Mouse (Mus musculus) midbrain, embryonic 10.5 days (tissue): ENCODE results near the gene Gm1604a. TPM values are rescaled to one million over a fixed set of nuclear protein-coding genes. Genes with fewer than 3 reads are reported as not detected.
"Not testable (repeated sequence)": the region's sequence is repeated elsewhere in the genome, so short reads cannot be mapped to it uniquely, and the experiment has no call there.

Experiments used
- DNase-seq: peaks from one replicate; pipeline ENCODE4 v3.0.0-alpha.2; 2017; ENCODE audit warnings: low spot score
- H3K27ac ChIP-seq: fragments of 300-500 bp; sonication (generic); replicated peaks from 2 replicates; pipeline ENCODE4 v1.5.1; 2016; ENCODE audit warnings: mild to moderate bottlenecking
- H3K27me3 ChIP-seq: fragments of 300-500 bp; sonication (generic); 2 replicates; pipeline ENCODE4 v1.6.1; 2016; ENCODE audit warnings: low read depth, mild to moderate bottlenecking; ENCODE audit not compliant: poor library complexity, severe bottlenecking
- H3K36me3 ChIP-seq: fragments of 300-500 bp; sonication (generic); 2 replicates; pipeline ENCODE4 v1.6.1; 2016; ENCODE audit warnings: mild to moderate bottlenecking, moderate library complexity
- H3K4me1 ChIP-seq: fragments of 300-500 bp; sonication (generic); 2 replicates; pipeline ENCODE4 v1.6.1; 2016
- H3K4me3 ChIP-seq: fragments of 300-500 bp; sonication (generic); 2 replicates; pipeline ENCODE4 v1.5.1; 2016; ENCODE audit warnings: mild to moderate bottlenecking, moderate library complexity
- H3K9me3 ChIP-seq: fragments of 300-500 bp; sonication (generic); replicated peaks from 2 replicates; pipeline ENCODE4 v1.6.1; 2016; ENCODE audit warnings: mild to moderate bottlenecking
- WGBS: fragments of 180-500 bp; shearing (Covaris S2); methylation state at CpG from one replicate; pipeline ENCODE4 v1.1.7; 2016; 5-methylcytosine and 5-hydroxymethylcytosine counted together
- polyA plus RNA-seq: library from polyadenylated mRNA; unstranded; fragments of >200 nt; fragmentation: Nextera tagmentation; extraction: Ambion mirVana; gene quantifications from 2 replicates; pipeline ENCODE4 v1.2.1, GENCODE M21; 2016

The Gm1604a gene
- not detected in 2 replicates for polyA plus RNA-seq

DNA sequence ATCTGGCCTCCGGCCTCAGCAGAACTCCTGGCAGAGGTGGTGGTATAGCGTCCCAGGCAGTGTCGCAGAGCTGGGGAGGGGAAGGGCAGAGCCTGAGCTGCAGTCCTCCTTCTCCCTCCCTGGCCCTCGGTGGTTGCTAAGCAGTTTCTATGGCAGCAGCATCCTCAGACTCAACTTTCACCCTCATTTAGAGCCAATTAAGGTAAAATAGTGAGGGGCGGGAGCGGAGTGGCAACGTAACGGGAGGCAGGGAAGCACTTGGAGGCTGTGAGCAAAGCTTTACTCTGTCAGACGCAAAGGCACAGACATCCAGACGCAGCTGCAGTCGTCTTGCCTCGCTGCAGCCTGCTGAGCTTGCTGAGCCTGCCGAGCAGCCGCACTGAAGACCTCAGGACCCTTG, at the start of gene Gm1604a:
Gene Gm1604a, plus strand, starts transcription at position 312 of the 400 bp plus-strand sequence.
- not testable (repeated sequence) for H3K4me1 ChIP-seq, H3K27me3 ChIP-seq, H3K27ac ChIP-seq, H3K36me3 ChIP-seq, H3K9me3 ChIP-seq, H3K4me3 ChIP-seq, DNase-seq
- 18% methylated on average over 7 of the region's 14 CpGs for WGBS

DNA sequence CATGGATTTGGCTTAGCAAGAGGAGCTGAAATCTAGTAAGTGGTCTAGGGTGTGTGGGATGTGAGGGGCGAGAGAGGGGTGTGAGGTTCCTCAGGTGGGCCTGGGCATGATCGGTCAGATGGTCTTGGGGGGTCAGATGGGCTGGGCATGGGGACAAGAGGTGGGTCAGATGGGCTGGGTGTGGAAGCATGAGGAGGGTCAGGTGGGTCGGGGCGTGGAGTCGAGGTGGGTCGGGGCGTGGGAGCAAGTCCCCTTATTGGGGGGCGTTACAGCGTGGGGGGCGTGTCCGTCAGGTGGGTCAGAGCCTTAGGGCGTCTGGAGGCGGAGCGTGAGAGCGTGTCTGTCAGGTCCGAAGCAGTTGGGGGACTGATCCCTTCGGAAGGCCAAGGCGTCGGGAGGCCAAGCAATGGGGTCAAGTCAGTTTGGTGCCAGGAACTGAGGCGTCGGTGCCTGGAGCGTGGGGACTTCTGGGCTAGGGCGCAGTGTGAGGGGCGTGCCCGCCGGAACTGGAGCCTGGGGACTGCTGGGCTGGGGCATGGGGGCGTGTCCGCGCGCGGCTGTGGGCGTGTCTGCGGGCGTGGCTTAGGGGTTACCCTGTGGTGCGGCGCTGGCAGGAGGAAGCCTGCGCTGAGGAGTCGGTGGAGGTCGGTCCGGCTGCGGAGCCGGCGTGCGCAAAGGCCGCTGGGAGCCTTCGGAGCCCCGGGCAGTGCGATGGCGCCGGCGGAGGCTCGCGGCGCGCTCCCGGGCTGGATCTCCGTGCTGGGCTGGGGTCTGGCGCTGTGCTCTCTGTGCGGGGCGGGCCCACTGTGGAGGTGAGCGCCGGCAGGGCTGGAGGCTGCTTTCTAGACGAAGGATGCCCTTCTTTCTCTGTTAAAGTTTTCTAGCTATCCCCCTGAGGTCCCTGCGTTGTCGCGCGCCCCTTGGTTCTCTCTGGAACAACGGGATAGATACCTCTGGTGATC, 46.8 kb upstream of the Gm1604a start, which contains the start of gene Gm49721:
Gene Gm49721, plus strand, starts transcription at position 618 of the 962 bp plus-strand sequence.
- WGBS, result 2% methylated on average over 55 of the region's 68 CpGs
- H3K9me3 ChIP-seq, H3K4me1 ChIP-seq, H3K36me3 ChIP-seq, H3K27me3 ChIP-seq: not testable (repeated sequence)
- H3K27ac ChIP-seq, result peak within 1 kb of the TSS; percentile 84
- peak; percentile 32 for DNase-seq
- H3K4me3 ChIP-seq, result peak within 1 kb of the TSS; percentile 59

DNA sequence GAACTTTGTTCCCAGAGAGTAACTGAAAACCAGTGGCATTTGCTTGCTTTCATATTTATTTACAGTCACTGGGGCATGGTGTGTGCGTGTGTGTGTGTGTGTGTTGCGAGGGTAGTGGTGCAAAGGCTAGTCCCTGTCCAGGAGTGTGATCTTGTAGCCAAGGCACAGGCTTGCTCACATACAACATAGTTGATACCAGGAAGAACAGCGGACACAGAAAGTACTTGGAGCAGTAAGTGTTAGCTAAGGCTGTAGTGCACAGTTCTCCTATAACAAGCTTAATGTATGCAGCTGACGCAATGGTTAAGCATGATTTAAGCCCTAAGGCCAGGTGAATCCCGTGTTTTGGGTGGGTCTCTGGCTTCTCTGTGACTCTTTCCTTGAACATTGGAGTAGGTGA, 46.0 kb upstream of the Gm1604a start:
- WGBS, result 37% methylated on average over 5 of the region's 5 CpGs
- H3K9me3 ChIP-seq, H3K36me3 ChIP-seq, H3K27me3 ChIP-seq, H3K4me1 ChIP-seq: not testable (repeated sequence)
- peak; percentile 14 for DNase-seq
- peak overlapping the region; percentile 59 for H3K4me3 ChIP-seq
- peak overlapping the region; percentile 84; the same call in 1 of the 2 replicates for H3K27ac ChIP-seq

GRCm38 (mm10) chr17:6980144-6980543, 45.2 kb upstream of the Gm1604a start:
- not testable (repeated sequence) for H3K4me3 ChIP-seq, DNase-seq, H3K4me1 ChIP-seq, H3K9me3 ChIP-seq, H3K27me3 ChIP-seq, H3K27ac ChIP-seq, H3K36me3 ChIP-seq
- whole genome bisulfite sequencing, result 90% methylated on average over 5 of the region's 8 CpGs

DNA sequence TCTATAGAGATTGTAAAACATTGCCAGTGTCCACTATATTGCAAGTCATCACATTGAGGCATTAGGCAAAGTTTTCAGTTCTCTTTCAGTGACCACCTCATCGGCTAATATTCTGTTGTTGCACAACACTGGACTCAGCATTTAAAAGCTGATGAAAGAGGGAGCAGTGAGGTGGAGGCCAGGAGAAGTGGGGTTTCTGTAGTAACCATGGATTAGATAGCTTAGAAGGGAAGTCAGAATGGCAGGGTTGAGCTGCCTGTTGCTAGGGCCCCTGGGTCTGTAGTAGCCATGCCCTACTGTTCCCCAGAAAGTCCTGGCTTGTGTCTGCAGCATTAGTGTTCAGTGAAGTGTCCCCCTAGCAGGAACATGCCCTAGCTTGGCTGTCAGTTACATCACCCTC, 39.2 kb upstream of the Gm1604a start:
- DNase-seq, H3K9me3 ChIP-seq, H3K4me3 ChIP-seq, H3K36me3 ChIP-seq, H3K4me1 ChIP-seq, H3K27me3 ChIP-seq, H3K27ac ChIP-seq: not testable (repeated sequence)
- 96% methylated on average over 1 of the region's 1 CpGs for WGBS

DNA sequence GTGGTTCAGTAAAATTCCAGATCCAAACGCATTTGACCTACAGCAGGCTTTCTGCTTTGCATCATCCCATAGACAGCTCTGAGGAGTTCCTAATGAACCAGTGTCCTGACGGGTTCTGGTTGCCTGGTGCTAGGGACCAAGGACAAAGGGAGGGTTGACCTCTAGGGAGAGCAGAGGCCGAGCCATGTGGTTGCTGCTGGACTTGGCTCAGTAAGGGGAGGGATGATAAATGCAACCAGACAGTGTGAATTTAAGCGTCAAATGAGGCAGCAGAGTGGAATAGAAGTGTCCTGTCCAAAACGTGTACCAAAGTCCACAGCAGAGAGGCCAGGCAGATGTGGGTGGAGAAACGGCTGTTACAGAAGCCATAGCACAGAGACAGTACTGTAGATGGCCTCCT, 29.9 kb upstream of the Gm1604a start:
- H3K4me1 ChIP-seq, H3K4me3 ChIP-seq, H3K9me3 ChIP-seq, H3K27me3 ChIP-seq, DNase-seq, H3K27ac ChIP-seq, H3K36me3 ChIP-seq: not testable (repeated sequence)
- WGBS, result no CpG with 5 or more reads among the region's 6 CpGs

DNA sequence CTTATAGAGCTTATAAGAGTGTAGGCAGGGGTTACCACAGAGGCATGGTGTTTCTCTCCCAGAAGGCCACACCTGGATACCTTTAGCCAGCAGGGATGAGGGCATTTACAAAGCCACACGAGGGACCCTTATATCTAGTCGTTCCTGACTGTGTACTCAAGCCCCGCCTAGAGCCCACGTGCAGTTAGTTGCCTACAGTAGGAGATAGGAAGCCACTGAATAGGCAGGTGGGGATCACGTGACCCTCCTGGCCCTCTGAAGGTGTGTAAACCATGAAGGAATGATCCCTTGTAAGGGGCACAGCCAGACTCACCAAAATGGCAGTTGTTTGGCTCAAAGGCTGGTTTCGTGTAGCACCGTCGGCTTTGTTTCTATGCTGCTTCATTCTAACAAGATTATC, 28.5 kb upstream of the Gm1604a start:
- WGBS, result 87% methylated on average over 8 of the region's 8 CpGs
- DNase-seq, result not testable (repeated sequence)

DNA sequence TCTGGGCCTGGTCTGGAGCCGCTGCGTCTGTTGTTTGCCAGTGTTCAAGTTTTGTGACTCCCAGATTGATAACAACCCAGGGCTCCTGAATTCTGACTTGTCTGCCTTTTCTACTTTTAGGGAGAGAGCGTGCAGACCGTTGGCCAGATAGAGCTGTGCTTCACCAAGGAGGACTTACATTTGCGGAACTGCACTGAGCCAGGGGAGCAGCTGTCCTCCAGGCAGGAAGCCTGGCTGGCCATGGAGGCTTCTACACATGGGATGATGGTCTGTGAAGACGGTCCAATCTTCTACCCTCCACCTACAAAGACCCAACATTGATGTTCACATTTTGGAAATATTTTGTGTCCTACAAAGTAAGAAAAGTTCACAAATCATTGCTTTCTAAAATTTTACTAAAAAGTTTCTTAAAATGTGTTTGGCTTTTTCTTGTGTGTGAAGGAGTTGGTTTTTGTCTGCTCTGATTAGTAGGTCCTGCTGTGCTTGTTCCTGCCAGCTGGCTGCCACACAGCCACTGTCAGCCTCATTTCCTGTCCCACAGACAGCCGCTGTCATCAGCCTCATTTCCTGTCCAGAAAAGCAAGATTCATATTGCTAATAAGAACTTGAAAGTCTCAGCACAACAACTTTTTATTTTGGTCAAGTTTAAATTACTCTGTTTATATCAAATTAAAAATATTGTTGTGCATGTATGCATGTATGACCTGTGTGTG, 27.4 kb upstream of the Gm1604a start:
- not testable (repeated sequence) for H3K27ac ChIP-seq, H3K4me3 ChIP-seq, DNase-seq, H3K4me1 ChIP-seq, H3K9me3 ChIP-seq, H3K27me3 ChIP-seq, H3K36me3 ChIP-seq
- WGBS, result 100% methylated on average over 1 of the region's 7 CpGs

More for the DNA sequence above, 28.5 kb upstream of the Gm1604a start:
- not testable (repeated sequence) for H3K27me3 ChIP-seq, H3K36me3 ChIP-seq, H3K4me3 ChIP-seq, H3K27ac ChIP-seq, H3K9me3 ChIP-seq, H3K4me1 ChIP-seq

DNA sequence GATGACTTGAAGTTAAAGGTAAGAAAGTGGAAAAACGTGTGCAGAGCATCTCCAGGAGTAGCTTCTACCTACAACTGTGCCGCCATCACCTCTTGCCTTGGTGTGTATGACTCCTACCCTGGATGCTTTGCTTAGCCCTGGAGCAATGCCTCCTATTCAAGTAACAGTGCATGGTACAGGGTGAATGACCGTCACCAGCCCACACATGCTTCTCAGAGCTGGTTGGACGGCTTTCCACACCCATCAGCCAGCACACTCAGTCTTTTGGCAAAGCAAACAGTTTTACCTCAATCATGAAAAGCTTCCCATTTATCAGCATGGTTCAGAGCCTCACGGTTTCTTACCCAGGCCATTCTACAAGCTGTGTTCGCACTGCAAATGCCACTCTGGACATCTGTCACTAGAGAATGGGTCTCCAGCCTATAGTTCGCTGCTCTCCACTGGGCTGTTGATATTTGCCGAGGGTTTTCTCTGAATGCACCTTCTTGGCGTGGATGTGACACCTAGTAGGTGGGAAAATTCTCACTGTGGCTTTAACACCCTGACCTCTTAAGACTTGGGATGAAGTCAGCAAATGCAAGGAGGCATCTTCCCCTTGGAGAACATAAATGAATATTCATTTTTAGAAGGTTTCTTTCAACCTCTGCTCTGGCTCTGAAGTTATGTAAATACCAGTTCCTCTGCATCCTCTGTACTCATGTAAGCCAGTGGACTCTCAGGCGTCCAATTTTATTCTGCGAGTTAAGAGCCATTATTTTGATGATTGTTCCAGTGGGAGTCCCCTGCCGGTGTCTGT, 23.4 kb upstream of the Gm1604a start:
- not testable (repeated sequence) for H3K36me3 ChIP-seq, H3K27me3 ChIP-seq, H3K27ac ChIP-seq, H3K9me3 ChIP-seq, DNase-seq, H3K4me3 ChIP-seq, H3K4me1 ChIP-seq
- WGBS, result 91% methylated on average over 8 of the region's 12 CpGs

DNA sequence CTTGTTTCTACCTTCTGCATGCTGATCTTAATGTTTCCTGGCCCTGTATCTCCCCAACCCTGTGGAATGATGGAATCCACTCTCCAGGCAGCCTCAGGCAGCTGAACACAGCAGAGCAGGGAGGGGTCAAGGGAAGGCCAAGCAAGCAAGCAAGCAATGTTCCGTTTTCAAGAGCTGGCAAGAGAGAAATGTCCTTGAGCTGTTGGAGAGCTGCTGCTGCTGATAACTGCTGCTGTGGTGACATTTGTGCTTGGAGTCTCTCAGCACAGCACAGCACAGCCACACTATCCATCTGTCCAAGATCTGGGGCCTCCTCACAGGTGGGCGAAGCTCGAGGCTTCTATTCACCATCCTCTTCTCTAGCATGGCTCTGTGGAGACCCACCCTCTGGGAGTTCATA, 22.0 kb upstream of the Gm1604a start:
- H3K9me3 ChIP-seq, H3K36me3 ChIP-seq, DNase-seq, H3K27me3 ChIP-seq, H3K4me1 ChIP-seq, H3K27ac ChIP-seq, H3K4me3 ChIP-seq: not testable (repeated sequence)
- WGBS, result no CpG with 5 or more reads among the region's 3 CpGs

DNA sequence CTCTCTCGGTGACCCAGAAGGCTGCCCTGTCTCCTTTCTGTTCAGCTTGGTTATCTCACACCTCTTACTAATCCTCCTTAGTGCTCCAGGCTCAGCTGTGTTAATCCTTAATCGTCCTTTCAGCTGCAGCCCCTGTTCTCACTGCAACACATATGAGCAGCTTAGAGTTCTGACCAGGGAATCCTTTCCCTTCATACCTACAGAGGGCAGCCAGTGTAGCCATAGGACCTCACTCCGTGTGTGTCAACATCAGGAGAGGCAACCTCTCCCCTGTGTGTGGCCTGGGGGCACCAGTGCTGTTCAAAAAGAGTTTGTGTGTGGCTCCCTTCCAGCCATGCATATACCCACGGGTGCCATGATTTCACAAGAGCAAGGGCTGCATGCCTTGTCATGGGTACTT, 19.7 kb upstream of the Gm1604a start:
- H3K9me3 ChIP-seq, H3K27me3 ChIP-seq, H3K36me3 ChIP-seq, H3K4me1 ChIP-seq, H3K27ac ChIP-seq, H3K4me3 ChIP-seq: not testable (repeated sequence)
- DNase-seq, result peak; percentile 11
- 23% methylated on average over 3 of the region's 4 CpGs for WGBS

DNA sequence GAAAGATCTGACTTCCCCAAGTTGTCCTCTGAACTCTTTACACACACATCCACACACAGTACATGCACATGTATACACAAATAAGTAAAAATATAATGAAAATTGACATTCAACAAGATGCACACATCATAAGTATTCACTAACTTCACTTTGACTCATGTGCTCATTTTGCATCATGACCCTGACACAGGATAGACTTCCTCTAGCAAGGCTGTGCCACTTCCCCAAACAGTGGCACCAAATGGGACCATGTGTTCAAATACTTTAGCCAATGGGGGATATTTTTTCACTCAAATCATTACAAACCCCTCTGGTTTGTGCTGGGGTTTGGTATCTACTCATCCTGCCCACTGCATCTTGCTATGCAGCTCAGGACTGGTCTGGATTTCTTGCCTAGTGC, 16.5 kb upstream of the Gm1604a start:
- H3K27ac ChIP-seq, H3K36me3 ChIP-seq, H3K4me1 ChIP-seq, DNase-seq, H3K27me3 ChIP-seq, H3K4me3 ChIP-seq, H3K9me3 ChIP-seq: not testable (repeated sequence)
